Mouse (Mus musculus): Measurements from ENCODE around the gene Hoxc8. TPM values are rescaled to one million over a fixed set of nuclear protein-coding genes. Genes with fewer than 3 reads are reported as not detected.

Gene Hoxc8
- under 1 TPM in 1 of 3 experiments, not detected in 2; 0.20 TPM for polyA plus RNA-seq (2017; shearing (Covaris generic))

- ATAC-seq, result peak; percentile 10
Measured at GRCm38 (mm10) chr15:102990461-102991397, at the start of gene Hoxc8. Gene Hoxc8, plus strand, starts transcription at chr15:102990607.

GRCm38 (mm10) chr15:102942739-102943467, 47.5 kb upstream of the Hoxc8 start:
- no peak for ATAC-seq

DNA sequence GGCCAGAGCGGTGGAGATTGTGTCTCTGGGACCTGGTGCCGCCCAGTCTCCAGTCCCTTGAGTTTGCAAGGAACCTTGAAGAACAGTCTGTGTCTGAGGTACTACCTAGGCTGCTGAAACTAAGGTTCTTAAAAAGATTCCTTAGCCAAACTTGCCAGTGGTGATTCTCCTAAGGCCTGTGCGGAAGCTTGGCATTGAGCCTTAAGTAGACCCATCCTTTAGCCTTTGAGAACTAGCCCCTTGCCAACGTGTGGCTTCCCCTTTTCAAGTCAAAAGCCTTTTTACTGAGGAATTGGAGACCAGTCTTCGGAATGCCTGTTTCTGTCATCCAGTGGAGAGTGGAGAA, 47.0 kb upstream of the Hoxc8 start:
- ATAC-seq, result no peak

DNA sequence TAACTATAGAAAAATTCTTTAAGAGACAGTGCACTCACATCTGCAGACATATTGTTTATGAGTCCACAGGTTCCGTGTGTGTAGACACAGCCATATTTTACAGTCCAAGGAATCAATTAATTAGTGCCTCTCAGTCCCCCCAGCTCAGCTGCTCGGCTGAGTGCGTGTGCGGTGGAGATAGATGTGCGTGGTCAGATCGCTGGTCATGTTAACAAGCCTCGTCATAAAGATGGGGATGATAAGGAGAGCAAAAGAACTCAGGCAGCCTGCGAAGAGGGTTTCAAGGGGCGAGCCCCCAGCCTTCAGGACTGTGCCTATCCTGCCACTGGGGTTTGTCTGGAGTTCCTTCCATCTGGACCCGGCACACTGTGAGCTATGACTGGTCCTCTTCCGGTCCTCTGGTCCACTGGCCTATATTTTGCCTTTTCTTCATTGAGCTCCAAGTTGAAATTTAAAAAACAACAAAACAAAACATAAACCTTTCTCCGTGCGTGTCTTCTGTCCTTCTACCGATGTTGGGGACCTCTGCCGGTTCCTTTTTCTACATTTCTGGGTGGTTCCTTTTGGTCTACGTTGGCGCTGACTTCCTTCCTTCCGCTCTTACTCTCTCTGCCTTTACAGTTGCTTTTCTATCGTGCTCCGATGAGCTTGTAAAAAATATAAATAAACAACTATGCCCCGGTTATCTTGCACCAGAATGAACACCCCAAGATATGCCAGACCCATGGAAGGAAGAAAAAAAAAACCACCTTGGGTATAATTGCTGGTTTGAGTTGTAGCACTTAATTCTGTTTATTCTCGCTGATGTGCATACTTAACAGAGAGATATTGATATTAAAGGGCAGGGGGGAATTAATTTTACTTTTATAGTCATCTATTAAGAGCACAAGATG, 45.0 kb upstream of the Hoxc8 start:
- ATAC-seq, result no peak

- no peak for ATAC-seq
Measured at GRCm38 (mm10) chr15:102947276-102947675, 43.1 kb upstream of the Hoxc8 start.

DNA sequence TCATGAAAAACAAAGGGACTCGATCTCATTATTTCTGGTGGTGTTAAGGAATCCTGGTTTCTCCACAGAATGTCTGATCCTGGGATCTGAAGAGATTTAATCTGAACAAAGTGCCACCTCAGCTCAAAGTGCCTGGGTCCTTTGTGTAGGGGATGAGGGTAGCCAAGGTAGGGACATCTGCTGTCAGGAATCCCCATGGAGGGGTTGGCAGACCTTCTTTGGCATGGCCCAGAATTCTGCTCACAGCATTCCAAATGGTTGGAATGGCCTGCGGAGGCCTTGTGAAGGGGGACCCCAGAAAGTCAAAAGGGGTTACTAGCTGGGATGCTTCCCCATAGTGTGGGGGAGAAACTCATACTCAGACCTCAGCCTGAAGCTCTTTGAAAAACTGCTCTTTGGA, 41.6 kb upstream of the Hoxc8 start:
- ATAC-seq, result no peak

- no peak for ATAC-seq
Measured at GRCm38 (mm10) chr15:102949696-102950095, 40.7 kb upstream of the Hoxc8 start.

DNA sequence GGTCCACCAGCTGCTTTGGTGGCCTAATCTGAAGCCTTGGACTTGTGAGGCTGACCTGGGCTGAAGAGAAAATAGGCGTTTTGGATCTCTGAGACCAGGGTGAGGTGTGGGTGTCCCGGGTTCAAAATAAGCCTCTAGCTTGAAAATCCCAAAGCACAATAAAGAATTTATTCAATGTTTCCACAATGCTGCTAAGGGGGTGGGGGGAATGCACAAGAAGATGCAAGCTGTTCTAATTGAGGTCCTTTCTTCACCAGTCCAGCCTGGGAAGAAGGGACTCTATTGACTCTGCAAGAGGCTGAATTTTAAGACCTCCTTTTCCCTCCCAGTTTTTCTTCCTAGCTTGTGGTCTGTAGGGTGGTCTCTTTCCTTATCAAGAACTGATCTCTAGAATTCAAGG, 39.5 kb upstream of the Hoxc8 start:
- ATAC-seq, result no peak

GRCm38 (mm10) chr15:102953561-102953960, 36.8 kb upstream of the Hoxc8 start:
- no peak for ATAC-seq

- no peak for ATAC-seq
Measured at GRCm38 (mm10) chr15:102954192-102955006, 36.0 kb upstream of the Hoxc8 start, which contains the start of gene Hoxc11. Gene Hoxc11, plus strand, starts transcription at chr15:102954427.

DNA sequence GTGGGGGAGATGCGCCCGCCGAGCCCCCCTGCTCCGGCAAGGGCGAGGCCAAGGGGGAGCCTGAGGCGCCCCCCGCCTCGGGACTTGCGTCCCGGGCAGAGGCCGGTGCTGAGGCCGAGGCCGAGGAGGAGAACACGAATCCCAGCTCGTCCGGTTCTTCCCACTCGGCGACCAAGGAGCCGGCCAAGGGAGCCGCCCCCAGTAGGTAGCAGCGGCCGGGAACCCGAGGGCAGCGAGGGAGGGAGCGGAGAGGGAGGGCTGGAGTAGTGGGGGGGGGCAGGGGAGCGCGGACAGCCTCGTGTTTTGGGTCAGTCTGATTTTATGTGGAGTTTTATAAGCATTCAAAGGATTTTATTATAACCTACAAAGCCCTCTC, 35.4 kb upstream of the Hoxc8 start:
- ATAC-seq, result no peak

DNA sequence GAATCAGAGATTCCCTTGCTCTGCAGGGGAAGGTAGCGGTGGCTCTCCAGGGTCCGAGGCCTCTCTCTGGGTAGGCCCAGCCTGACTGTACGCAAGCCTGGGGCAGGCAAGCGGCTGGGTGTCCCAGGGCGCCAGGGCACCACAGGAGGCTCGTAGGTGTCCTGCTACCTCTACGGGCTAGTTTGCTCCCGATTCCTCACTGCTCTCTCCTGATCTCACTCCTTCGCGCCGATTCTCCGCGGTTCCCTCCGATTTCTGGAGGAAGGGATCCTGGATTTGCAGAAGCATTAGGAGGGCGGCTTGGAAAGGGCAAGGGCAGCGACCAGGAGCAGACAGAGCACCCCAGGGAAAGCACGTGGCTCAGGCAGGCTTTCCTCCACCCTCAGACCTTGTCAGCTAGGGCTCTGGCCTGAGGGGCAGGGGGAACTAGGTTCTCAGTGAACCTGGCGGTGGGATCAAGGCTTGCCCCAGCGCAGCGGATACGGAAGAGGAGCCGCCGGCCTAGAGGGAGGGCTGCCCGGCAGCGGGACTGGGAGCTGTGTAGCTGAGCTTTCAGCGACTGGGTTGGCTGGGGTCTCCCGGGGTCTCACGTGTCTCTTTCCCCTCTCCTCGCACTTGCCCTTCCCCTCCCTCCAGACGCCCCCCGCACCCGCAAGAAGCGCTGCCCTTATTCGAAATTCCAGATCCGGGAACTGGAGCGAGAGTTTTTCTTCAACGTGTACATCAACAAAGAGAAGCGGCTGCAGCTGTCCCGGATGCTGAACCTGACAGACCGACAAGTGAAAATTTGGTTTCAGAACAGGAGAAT, 34.4 kb upstream of the Hoxc8 start:
- no peak for ATAC-seq

GRCm38 (mm10) chr15:102956906-102957305, 33.5 kb upstream of the Hoxc8 start:
- no peak for ATAC-seq

DNA sequence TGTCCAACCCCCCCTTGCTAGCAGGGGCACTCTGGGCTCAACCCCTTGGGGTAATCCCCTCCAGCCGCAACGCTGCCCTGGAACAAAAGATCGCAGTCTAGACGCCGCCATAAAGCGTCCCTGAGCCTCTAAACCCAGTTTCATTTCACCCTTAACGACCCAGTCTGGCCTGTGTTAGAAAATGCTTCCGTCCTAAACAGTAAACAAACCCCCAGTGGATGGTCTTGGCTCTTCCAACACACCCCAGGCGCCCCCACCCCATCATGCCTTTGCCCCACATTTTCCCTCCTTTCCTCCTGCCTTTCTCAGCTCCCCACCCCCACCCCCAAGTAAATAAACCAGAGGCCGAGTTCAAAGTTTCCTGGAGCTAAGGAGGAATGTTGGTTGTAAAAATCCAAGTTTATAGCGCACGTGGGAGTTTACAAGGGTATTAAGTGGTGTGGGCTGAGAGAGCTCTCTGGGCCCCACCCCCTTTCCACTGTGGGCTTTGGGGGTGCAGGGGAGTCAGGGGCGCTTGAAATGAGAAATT, 30.7 kb upstream of the Hoxc8 start:
- no peak for ATAC-seq

DNA sequence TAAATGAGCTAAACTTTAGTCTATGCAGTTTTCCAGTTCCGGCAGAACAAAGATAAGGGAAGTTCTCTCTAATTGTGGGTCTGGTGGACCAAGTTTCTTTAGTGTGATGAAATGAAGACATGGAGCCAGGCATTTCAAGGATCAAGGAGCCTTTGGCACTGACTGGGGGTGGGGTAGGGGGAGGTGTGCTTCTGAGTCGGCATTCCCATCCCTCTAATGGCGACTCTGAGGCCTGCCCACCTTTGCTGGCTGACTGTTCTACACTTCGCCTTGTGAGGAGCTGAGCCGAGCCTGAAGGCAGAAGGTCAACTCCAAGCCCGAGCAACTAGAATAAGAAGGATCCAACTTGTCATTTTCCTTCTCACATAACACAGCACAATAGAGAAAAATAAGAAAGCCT, 28.7 kb upstream of the Hoxc8 start:
- no peak for ATAC-seq

GRCm38 (mm10) chr15:102962492-102962891, 27.9 kb upstream of the Hoxc8 start:
- ATAC-seq, result no peak

GRCm38 (mm10) chr15:102963259-102963658, 27.1 kb upstream of the Hoxc8 start:
- ATAC-seq, result no peak

DNA sequence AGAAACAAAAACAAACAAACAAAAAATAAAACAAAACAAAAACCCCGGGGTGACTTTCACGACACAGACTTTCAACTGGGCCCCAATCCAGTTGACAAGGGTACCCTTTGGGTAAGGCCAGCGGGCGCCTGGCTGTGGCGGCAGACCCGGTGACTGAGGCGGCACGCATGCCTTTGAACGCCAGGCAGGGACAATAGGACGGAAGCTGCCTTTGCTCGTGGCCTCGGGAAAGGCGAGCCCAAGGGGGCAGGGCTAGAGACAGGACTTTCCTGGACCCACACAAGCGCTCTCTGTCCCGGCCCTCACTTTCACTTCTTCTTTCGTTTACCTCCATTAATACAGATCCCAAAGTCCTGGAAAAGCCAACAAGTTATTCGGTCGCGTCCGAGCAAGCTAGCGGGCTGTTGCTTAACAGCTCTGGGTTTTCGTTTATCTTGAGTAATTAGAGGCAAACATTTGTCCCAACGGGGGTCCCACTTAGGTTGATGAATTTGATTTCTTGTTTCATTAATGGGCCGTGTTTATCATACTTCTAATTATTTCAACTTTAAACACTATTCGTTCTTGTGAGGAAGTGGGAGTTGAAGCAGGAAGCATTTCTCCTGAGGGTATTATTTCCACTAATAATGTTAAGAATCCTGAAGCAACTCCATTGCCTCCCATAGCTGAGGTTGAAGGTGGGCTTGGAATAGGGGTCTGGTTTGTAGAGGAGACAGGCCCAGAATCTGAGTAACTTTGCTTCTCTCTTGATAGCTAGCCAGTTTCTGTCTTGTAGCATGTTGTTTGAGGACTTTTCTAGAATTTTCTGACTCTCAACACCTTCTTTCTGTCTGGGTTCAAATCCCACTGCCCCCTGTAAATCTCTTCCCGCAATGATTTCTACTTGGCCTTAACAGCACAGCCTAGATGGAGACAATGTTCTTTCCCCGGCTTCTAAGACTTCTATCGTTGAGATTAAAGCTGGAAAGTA, 26.5 kb upstream of the Hoxc8 start:
- no peak for ATAC-seq

Data from inflammation-experienced regulatory T-cells, adult 6 months (primary cell).